Mouse (Mus musculus) kidney, postnatal 14 days (tissue): ENCODE data around the gene Dach1.

Experiments used
- DNase-seq: peaks from one replicate; pipeline ENCODE4 v3.0.0; 2022; ENCODE audit warnings: mixed read lengths

Dach1 gene

DNA sequence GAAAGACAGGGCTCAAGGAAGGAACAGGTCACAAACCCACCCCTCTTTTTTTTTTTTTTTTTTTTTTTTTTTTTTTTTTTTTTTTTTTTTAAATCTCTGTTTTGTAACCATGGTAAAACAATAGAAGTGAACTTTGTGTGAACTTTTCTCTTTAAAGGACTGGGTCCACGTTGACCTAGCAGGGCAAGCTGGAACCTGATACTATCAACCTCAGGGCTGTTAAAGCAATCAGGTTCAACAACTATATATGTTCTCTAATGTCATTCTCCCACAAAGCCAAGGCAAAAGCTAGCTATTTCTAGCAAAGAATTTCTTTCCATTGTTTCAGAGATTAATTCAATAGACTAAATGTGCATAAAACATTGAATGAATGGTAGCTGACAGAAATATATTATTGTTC lies 134.3 kb downstream of the Dach1 start:
- DNase-seq, result no peak

DNA sequence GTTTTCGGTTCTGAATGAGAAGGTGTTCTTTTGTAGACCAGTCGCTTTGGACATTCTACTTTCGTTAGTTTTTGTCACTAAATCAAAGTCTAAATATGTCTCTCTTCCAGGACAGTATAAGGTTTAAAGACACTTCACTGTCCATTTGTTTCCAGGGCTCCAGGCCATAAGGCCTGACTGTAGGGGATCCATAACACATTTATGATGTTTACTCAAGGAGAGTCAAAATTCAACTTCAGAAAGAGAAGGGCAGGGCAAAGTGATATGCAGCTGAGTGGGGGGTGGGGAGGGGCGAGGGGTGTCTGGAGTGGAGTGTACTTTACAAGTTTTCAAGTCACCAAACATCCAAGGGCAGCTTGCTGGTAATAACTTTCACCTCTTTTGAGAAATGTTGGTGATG lies 146.0 kb downstream of the Dach1 start:
- DNase-seq, result no peak

DNA sequence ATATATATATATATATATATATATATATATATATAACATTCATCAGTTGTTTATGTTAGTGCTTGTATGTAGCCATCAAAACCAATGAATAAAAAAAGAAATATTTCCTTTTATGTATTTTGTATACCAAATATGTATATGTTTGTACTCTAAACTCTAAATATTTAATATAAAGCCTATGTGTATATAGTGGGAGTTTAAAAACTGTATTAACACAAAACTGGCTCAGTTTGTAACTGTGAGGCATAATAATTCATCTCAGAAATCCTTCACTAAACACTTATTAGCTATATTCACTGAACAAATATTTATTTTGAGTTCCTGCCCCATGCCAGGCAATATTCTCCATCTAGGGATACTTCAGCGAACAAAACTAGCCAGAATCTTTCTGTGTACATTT lies 155.5 kb downstream of the Dach1 start:
- DNase-seq, result no peak

DNA sequence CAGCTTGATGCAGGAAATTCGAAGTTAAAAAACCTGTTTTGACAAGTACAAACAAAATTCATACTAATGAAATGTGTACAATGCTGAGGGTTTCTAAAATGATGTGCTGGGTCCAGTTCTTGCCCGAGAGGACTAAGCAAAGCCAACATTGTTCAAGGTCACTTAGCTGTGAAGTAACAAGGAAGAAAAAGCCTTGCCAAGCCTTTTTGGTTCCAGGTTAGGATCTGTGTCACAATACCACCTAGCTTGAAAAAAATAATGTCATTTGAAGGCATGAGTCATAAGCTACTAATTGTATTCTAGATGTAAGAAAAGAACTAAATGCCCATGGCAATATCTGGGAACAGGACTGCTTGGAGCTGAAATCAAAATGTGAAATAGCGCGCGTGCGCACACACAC lies 161.1 kb downstream of the Dach1 start:
- DNase-seq, result peak; percentile 5

DNA sequence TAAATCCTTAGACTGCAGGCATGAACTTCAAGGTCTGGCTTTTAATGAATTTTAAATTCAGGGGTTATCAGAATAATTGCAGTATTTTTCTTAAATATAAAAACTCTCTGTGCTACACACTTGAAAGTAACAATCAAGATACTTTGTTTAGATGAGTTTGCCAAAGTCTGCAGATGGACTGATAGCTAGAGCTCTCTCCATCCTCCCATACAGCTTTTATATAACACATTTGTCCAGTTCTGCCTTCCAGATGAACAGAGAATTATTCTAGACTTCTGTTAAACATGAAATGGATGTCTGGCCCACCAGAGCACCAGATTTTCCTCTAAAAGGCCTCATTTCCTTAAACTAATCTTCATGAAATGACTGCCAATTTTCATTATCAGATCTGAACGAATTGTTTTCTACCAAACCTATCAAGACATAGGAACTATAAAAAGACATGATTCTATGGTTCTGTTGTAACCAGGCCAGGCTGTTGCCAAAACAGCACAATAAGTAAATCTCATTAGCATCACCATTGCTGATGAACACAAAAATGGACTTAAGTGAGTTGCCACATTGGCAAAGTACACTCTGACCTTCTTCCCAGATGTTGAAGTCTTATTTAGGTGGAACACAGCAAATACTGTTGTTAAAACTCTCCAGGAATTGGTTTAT lies 167.4 kb downstream of the Dach1 start:
- DNase-seq, result no peak

DNA sequence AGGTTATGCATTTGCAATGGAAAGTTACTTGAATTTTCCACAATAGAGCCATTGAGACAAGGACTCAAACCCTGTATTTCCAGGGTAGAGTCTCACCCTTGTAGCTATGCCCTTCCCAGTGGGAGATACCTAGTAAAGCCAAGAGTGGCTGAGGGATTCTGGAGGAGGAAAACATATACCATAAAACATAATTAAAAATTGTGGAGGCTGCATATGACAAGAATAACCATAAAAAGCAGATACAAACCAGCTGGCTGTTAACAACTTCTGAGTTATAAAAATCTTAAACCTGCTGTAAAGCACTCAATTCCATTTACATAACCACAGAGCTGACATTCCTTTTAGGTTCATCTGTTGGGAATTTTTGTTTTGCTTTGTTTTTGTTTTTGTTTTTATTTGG lies 171.0 kb downstream of the Dach1 start:
- DNase-seq, result no peak

DNA sequence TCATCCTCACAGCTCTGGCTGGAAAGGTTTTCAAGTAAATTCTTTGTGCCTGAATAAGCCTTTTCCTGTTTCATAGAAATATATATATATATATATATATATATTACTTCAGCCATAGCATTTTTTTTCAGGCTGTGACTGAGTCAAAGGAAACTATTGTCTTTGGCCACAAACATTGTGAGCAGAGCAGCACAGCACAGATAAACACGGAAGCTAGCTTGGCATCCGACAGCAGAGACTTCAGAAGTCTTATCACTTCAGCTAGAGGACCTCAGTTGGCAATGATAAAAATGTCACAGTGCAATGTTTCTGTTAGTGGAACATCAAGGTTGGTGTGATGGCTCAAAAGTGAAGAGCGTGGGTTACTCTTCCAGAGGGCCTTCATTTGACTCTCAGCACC lies 186.3 kb downstream of the Dach1 start:
- DNase-seq, result no peak

DNA sequence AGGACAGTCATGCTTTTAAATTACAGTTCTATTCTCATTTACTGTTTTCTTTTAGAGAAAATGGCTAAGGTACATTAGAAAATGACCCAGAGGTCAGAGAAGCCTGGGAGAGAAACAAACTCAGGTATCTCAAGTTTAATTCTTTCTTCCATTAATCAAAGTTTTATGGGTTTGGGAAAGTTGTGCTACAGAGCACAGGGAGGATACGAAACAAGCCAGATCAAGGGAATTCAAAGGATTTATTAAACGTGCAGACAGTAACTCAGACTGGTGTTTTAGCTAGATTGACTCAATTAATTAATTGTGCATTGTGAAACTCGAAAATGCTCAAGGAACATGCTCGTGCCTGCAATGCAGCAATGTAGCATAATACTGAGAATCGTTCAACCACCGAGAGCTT lies 186.9 kb downstream of the Dach1 start:
- no peak for DNase-seq

DNA sequence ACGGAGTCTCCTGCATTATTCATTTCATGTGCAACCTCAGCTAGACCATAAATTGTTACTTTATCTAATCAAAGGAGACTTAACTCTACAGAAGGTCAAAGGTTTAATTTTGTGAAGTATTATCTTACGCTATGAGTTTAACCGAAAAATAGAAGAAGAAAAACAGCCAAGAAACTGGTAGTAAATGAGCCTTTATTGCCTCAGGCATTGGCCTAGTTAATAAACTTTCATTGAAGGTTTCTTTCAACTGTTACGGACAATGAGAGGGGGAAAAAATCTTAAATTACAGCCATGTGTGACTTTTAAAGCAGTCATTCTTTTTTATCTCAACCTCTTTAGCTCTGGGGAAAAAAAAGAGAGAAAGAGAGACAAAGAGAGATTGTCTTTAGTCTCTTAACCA lies 188.7 kb downstream of the Dach1 start:
- no peak for DNase-seq

DNA sequence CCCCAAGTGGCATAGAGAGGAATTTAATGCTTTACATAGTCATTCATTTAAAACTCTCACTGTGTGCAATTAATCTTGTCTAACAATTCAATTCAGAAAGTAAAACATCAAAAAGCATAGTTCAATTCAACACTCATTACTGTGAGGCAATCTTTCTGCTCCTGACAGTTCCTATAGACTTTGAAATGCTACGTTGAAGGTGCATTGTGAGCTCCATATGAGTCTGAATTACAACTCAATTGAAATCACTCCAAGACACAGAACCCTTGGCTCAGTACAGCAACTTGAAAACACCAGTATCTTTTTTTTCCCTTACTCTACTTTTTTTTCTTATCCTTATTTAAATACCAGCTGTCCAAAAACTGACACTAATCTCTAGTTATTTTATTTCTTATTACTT lies 193.5 kb downstream of the Dach1 start:
- DNase-seq, result no peak

DNA sequence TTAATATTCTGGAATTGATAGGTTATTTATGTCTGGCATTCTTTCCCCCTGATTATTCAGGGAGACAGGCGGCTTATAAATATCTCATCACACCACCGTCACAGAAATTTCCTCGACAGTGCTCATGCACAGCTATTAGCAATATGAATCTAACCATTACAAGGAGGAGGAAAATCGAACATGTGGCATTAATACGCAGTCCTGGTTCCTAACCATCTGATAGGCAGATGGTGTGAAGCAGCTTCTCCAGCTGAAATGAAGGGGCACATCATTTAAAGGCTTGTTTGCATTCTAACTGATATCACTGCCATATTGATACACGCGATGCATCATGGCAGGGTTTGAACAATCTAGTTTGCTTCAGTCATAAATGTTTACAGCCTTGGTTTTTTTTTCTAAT lies 194.1 kb downstream of the Dach1 start:
- DNase-seq, result no peak

DNA sequence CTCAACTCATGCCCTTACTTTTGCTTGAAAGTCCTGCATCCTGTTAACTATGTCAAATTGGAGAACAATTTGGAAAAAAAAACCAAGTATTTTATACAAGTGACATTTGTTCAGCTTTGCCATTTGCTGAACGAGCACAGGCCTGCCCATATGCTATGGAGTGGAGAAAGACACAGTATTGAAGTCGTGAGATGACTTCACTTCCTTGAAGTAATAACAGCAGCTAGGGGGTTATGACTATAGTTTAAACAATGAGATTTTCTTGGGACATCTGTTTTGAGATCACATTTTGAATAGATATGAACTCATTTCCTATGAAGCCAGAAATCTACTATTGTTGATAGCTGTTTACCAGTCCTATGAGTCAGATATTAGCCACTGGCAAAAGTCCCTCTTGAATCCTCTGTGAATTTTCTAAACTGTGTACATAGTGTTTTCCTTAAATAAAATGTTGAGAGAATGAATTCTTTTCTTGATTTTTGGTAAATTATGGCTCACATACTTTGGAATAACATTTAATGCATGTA lies 205.0 kb downstream of the Dach1 start:
- DNase-seq, result no peak

DNA sequence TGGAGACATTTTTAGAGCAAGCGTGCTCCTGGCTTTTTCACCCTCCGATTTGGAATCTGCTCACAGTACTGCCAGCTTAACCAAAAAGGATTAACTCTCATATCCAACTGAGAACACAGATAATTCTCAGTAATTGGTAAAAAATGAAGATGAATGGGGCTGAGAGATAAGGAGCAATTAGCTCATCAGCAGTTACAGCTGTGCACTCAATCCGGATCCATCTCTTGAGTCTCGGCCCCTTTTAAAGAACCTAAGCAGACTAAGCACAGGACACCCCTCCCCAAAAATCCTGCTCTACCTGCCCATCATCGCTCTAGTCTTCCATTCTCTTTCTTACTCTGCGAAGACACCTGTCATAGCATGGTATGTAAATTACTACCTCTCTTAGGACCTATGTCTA lies 205.9 kb downstream of the Dach1 start:
- DNase-seq, result no peak

DNA sequence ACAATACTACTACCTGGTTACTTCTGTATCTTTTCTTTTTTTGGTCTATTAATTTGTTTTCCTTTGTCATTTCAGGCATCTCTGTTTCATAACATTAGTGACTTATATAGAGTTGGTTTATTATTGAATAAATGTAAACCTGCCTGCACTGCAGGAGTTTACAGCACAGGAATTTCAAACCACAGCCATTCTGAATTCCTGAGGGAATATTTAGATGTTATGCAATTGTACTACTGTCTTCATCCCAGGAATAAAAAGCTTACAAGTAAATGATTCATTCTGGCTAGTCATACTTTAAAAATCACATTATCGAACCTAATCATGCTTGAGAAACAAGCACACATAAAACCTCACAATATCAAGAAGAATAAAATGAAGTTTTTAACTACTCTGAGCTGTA lies 213.2 kb downstream of the Dach1 start:
- no peak for DNase-seq

DNA sequence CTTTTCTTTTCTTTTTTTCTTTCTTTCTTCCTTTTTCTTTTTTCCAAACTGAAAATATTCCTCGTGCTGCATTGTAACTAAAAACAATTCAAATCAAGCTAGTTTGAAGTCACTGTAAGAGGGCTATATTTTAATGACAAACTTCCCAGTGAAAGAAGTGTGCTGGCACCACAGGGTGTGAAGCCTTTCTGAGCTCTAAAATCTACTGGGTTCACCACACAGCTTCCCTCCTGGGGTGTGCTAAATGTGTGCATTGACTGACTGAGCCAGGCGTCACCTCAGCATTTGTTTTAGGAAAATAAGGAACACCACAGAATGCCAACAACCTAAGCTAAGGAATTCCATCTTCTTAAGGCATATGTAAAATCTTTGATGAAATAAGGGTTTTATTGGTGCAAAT lies 224.1 kb downstream of the Dach1 start:
- no peak for DNase-seq

DNA sequence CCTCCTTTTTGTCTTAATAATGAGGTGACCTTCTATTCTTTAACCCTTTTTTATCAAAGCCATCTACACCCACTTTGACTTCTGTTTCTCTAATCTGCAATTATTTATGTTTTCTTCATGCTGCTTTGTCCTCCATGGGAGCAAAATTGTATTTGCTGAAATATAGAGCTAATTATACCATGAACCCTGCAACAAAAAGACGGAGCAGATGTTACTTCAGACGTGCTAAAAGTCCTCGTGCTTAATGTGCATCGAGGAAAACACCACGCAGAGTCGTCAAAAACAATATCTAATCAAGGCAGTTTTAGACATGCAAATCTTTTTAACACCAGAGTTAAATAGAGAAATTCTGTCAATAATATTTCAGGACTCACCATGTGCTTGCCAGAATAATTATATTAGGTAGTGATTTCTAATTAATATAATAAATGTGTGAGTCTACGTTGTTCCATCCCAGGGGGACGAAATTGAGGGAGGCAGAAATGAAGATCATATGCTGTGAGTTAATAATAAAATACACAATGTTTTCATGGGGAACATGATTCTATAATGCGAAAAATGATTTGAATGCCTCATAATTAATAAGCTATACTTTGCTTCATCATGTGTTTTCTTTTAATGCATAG lies 224.8 kb downstream of the Dach1 start:
- no peak for DNase-seq

DNA sequence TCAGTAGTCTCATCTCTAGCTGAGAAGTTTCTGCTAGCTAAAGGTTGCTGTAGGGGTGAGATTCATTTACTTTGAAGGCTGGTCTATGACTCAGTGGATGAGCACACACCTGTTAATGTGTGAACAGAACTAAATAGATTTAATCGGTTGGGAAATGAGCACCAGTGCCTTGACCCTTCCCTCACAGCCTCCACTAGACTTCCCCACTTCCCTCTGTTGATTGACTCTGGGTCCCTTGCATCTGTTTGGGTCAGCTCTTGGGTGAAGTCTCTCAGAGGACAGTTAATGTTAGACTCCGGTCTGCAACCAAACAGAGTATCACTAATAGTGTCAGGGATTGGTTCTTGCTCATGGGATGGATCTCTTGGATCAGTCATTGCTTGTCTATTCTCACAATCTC lies 227.2 kb downstream of the Dach1 start:
- DNase-seq, result no peak

DNA sequence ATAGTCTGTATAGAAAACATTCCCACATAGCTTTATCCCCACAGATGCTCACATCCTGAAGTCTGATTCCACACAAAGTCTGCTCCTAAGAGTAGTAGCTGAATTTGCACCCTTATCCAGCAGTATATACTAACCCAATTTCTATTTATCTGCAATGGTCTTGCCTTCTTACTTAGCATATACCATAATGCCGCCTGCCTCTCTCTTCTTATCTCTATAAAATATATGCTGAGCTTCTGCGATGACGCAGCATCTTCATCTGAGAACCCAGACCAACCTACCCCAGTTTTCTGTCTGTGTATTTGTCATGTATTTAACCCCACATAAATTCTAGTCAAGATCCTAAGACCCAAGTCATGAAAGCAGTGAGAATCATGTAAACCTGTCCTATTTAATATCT lies 272.9 kb downstream of the Dach1 start:
- DNase-seq, result no peak

DNA sequence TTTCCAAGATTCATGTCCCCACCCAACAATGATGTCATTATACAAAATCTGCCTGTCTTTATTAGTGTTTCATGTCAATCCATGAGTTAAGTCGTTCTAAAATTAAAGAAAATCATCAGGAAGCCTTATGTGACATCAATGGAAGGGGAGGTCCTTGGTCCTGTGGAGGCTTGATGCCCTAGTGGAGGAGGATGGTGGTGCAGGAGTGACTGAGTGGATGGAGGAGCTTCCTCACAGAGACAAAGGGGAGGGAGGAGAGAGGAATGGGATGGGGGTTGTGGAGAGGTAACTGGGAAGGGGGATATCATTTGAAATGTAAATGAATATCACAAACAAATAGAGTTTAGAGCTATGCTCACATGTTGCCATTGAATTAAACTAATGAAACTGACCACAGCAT lies 287.6 kb downstream of the Dach1 start:
- DNase-seq, result no peak

DNA sequence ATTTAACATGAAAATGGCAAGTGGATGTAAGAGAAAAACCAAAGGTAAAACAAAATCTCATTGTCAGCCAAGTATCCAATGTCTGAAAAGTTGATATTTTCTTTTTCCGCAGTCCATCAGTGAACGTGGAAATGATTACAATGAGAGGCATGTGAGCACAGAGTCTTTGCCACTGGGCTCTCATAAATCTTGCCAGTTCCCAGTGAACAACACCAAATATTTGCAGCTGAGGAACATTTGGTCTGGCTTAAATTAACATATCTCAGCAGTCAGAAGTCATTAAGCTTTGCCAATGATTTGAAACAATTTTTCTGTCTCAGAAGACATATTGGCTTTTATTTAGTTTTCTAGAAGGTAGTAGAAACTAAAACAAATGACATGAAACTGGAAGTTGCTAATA lies 298.6 kb downstream of the Dach1 start:
- DNase-seq, result no peak

DNA sequence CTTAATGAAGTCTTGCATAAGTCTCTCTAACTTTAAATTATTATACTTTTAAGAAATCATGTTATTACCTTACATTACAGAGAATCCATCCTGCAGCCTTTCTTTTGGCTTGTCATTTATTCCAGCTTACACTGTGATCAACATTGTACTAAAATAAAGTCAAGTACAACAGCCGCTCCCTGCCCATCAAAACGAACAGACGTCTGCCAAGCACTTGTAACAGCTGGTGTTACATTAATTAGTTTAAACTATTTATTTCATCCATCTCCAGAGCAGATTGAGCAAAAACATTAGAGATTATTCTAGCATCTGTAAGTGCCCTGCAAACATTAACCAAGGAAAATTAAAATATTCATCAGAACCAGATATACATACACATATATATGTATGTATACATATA lies 311.2 kb downstream of the Dach1 start:
- DNase-seq, result no peak

DNA sequence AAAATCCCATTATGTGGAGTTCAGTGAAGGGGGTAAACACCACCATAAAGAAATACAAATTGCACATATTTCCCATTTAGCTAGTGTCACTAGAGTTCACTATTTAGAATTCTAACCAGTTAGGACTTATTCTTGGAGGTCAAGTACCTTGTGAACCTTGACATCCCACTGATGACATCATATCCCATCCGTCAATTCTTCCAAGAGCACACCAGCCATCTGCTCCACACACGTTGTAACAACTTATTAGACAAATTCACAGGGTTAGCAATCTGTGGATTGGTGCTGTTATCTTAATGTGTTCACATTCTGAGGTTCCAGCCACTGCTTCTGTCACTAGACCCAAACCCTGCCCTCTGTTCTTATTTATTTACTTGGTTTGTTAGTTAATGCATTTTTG lies 312.3 kb downstream of the Dach1 start:
- no peak for DNase-seq

DNA sequence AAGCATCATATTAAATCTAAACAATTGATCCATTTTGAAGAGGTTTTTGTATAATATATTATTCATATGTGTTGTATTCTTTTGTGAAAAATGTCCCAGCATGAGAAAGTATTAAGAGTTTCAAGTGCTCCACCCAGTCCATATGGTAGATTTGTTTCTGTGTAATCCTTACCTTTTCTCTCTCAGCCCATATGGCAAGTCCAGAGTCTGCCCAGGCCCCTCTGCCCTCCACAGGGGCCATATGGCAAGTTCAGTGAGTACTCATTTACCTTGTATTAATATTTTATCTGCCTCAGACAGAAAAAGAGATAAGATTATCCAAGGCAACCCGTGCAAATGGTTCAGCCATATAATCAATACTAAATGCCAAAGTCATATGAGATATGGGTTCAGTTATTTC lies 314.2 kb downstream of the Dach1 start:
- DNase-seq, result no peak

DNA sequence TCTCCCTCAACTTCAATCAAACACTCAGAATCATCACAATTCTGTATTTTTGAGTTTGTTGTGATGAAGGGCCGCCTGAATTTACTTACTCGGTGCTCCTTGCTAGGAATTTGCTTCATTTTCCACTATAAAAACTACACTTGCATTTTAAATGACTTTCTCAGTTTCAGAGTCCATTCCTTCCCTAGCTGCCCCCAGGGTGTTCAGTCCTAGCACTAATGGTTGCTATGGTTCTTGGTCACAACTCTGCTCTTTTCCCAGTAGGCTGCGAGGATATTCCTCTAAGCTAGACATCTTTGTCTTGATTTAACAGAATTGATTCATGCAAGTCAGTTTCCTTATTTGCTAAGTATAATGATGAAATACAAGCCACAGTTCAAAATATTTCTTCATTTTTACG lies 319.1 kb downstream of the Dach1 start:
- DNase-seq, result peak; percentile 21

DNA sequence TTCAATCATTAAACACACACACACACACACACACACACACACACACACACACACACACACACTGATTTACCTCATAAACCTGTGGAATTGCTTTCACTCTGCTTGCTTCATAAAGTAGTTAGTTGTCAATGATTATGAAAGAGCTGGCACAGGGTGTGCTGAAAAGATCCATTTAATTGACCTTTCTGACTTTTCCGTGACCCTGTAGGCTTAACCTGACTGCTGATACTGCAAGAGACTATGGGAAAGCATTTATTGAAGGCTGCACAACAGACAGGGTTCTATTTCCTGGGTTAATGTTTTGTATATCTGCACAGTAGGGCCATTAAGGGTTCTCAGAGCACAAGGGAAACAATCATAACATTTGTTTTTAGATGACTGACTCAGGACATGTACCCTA lies 321.9 kb downstream of the Dach1 start:
- peak; percentile 45 for DNase-seq
